Mouse (Mus musculus) ES-E14 (cell line): ENCODE measurements at regions not wholly inside any gene's neighbourhood (a gene's known extent, or its start where the extent isn't known, plus 50 kb on each side); places are given as distances from the start of the nearest gene placed in this dataset.

ENCODE experiments used
- CHD2 ChIP-seq: IDR thresholded peaks from 2 replicates; pipeline ENCODE4 v1.6.1; 2014; ENCODE audit warnings: mild to moderate bottlenecking, low read depth, low read length, inconsistent platforms
- MAFK ChIP-seq: IDR thresholded peaks from 2 replicates; pipeline ENCODE4 v1.6.1; 2014; ENCODE audit warnings: mild to moderate bottlenecking, low read depth, low read length, inconsistent platforms; ENCODE audit not compliant: insufficient read depth
- ZC3H11A ChIP-seq: IDR thresholded peaks from 2 replicates; pipeline ENCODE4 v1.6.1; 2012; ENCODE audit warnings: low read depth, mild to moderate bottlenecking, inconsistent platforms, low read length, borderline replicate concordance

GRCm38 (mm10) chr3:17541346-17541745, 406.9 kb upstream of the Cypt12 start:
- TF ChIP-seq MAFK, result no peak
- no peak for TF ChIP-seq ZC3H11A
- no peak for TF ChIP-seq CHD2
